In genomic region chr17:84997639-84998038, GRCm38 (mm10) we compare ENCODE assay signal across 21 mouse cellular contexts. TPM values are rescaled to one million over a fixed set of nuclear protein-coding genes. Genes with fewer than 3 reads are reported as not detected.
DNase-seq lines count a peak whose midpoint lies in the region; ATAC-seq and TF ChIP-seq lines count a peak whose summit lies in the region.
"Had no signal": no experiment of that assay in that cellular context is flagged by ENCODE, and none has a peak within 500 bp of the region (broad histone marks: within the 10 kb centered on the region; RNA-seq: fewer than 3 reads in every experiment).

No protein-coding gene starts in this region.

- 0 out of 2 replicates have a peak, but pooled peaks have one; percentile 45 for ATAC-seq in megakaryocyte, adult 5-6 weeks (ENCODE audit: poor library complexity, severe bottlenecking)
- ATAC-seq: inflammation-experienced regulatory T-cells, adult 6 months; midbrain, embryonic 15.5 days had no signal

- no peak overlapping the region for H3K9ac ChIP-seq in liver, adult 2 months (ENCODE audit: low read depth, low read length)
- H3K9ac ChIP-seq: forebrain, embryonic 12.5 days; heart, embryonic 13.5 days; hindbrain, embryonic 13.5 days; midbrain, embryonic 15.5 days had no signal

- peak; percentile 34 for DNase-seq in liver, adult 2 months (ENCODE audit: extremely low read depth, low read depth, low spot score)
- DNase-seq in liver (no peak), MEL-GATA-1-ER (ENCODE audit: extremely low read depth, low read depth) (peak; percentile 41)
- no peak for DNase-seq in left cerebral cortex, adult 11 months (ENCODE audit: low spot score)
- no peak for DNase-seq in spleen, adult 12 weeks (ENCODE audit: low spot score)
- DNase-seq in adrenal gland, postnatal 10 days = no peak
- DNase-seq: cerebellum, adult 2 months; heart, adult 11 months; thymus, postnatal 14 days had no signal

- no peak overlapping the region for H3K27ac ChIP-seq in liver, adult 2 months (replicated peaks; ENCODE audit: insufficient read depth, low read depth, low read length)
- H3K27ac ChIP-seq: forebrain, embryonic 12.5 days; heart, embryonic 13.5 days; hindbrain, embryonic 13.5 days; kidney, postnatal 0 days; macrophage; midbrain, embryonic 15.5 days; stomach, postnatal 0 days had no signal

- no peak overlapping the region for H3K4me3 ChIP-seq in liver, adult 2 months (ENCODE audit: insufficient read depth, low read depth, low read length)
- H3K4me3 ChIP-seq: forebrain, embryonic 12.5 days; heart, embryonic 13.5 days; hindbrain, embryonic 13.5 days; midbrain, embryonic 15.5 days had no signal

- no peak for TF ChIP-seq POLR2A in liver, adult 2 months (IDR thresholded peaks at IDR 0.05; ENCODE audit: extremely low read depth, insufficient read depth, low read length)

- H3K36me3 ChIP-seq in liver, adult 2 months (ENCODE audit: control insufficient read depth, insufficient read depth, low read length) = peaks cover 15% of the 10 kb centered on the region
- H3K36me3 ChIP-seq: midbrain, embryonic 15.5 days had no signal

- peaks cover 35% of the 10 kb centered on the region for H3K79me2 ChIP-seq in liver, adult 2 months (ENCODE audit: control insufficient read depth, insufficient read depth, low read length)

- H3K27me3 ChIP-seq in liver, adult 2 months (ENCODE audit: control insufficient read depth, insufficient read depth, low read length) = no peaks in the 10 kb centered on the region
- H3K27me3 ChIP-seq: forebrain, embryonic 12.5 days; heart, embryonic 13.5 days; hindbrain, embryonic 13.5 days; midbrain, embryonic 15.5 days had no signal

- WGBS in liver, adult 2 months = 89% methylated on average over 1 of the region's 1 CpGs

- TF ChIP-seq CTCF in liver, adult 2 months (IDR thresholded peaks at IDR 0.05; ENCODE audit: low read depth, low read length) = no peak

- H3K4me1 ChIP-seq in liver, adult 2 months (ENCODE audit: control insufficient read depth, insufficient read depth, low read length) = peaks cover 4% of the 10 kb centered on the region; the same call in 1 of the 2 replicates
- H3K4me1 ChIP-seq: midbrain, embryonic 15.5 days had no signal

RNA-seq across cellular contexts. Expression of gene Slc3a1, which starts 30.5 kb away (rescaled TPM):
- 50.2 and 111 TPM in 2 replicates for total RNA-seq in liver, adult 2 months (2014; rRNA removed)
- polyA plus RNA-seq in liver, adult 2 months (2012; rRNA removed) = 16.3 and 20.0 TPM in 2 replicates
- 0.07 TPM in 1 of 2 replicates, not detected in the other for total RNA-seq in megakaryocyte, adult 5-6 weeks (2015)
- total RNA-seq in megakaryocyte, adult 5-6 weeks (2017) = not detected in 2 replicates
- total RNA-seq in adrenal gland, postnatal 10 days (2021) = under 1 TPM; 0.36 to 0.63 TPM
- total RNA-seq: gastrocnemius, adult 8-10 months; heart, postnatal 25 days had no signal
- polyA plus RNA-seq: lung, embryonic 16.5 days; macrophage had no signal

RNA-seq across cellular contexts. Expression of gene Ppm1b, which starts 41.1 kb away (rescaled TPM):
- total RNA-seq in liver, adult 2 months (2014; rRNA removed) = 83.6 and 84.0 TPM in 2 replicates
- polyA plus RNA-seq in liver, adult 2 months (2012; rRNA removed) = 32.6 and 44.7 TPM in 2 replicates
- total RNA-seq in megakaryocyte, adult 5-6 weeks (2015) = 42.9 and 46.0 TPM in 2 replicates
- 40.0 and 41.4 TPM in 2 replicates for total RNA-seq in megakaryocyte, adult 5-6 weeks (2017)
- total RNA-seq in adrenal gland, postnatal 10 days (2021) = 100 to 1,000 TPM; 107 to 112 TPM

Comparison
In these comparisons a context has a peak if more than half of its experiments do, and no peak if none do; other contexts are left out.
1. DNase-seq: peak in liver, adult 2 months (single experiment) and MEL-GATA-1-ER (single experiment); none in liver (single experiment), left cerebral cortex, adult 11 months (single experiment), spleen, adult 12 weeks (single experiment) and adrenal gland, postnatal 10 days (single experiment).
2. RNA of gene Slc3a1, which starts 30.5 kb away (total RNA-seq): 50.2 to 111 TPM in liver, adult 2 months; 0.36 to 0.63 TPM in adrenal gland, postnatal 10 days and 0.07 TPM in megakaryocyte, adult 5-6 weeks; every median in the first group is over 10 times any median in the second.